Mouse (Mus musculus): ENCODE data around the gene Gabbr2.

DNA sequence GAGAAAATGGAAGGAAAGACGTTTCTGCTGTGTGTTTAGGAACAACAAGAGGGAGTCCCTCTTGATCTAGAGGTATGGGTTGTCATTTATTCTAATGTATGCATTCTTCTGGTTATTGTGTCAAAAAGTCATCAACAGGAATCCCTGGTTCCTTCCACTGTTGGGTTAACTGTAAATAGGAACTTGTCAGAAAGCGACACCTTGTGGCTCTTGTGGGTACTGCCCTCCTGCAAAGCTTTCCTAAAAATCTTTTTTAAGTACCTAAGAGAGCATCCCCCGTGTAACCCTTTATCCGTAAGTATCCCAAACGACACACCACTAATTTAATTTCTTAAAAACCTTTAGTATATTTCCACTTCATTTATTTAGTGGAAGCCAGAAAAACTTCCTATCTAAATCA, 334.6 kb downstream of the Gabbr2 start:
- no peak for TF ChIP-seq GATA1 (IDR thresholded peaks at IDR 0.05; ENCODE audit: borderline replicate concordance, low read length)
- no peak for TF ChIP-seq FLI1 (IDR thresholded peaks at IDR 0.05; ENCODE audit: low read length)

Measured in megakaryocyte, embryonic 14.5 days (primary cell).